Mouse (Mus musculus): Measurements from ENCODE around the gene Uqcc2. TPM values are rescaled to one million over a fixed set of nuclear protein-coding genes. Genes with fewer than 3 reads are reported as not detected.

The Uqcc2 gene
- polyA plus RNA-seq, 1 experiment from 2014 or later: 315 TPM

DNA sequence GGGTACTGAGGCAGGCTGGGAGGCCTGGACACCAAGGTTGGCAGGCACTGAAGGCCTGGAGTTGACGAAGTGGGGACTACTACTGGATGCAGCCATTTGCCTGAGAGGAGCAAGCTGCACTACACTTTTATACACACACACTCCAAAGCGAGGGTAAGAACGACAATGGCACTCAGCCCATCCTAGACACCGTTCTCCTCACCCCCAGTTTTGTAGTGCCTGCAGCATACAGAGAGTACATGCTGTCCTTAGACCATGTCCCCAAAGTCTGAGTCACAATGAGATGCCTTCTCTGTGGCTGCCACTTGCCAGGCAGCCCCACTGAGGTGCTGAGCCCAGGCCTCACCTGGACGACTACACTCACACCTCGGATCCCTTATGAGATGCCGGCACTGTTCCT lies 3.9 kb downstream of the Uqcc2 start:
- Histone ChIP-seq H3K27me3 (ENCODE audit: insufficient read depth, low read length) (no peaks in the 10 kb centered on the region), H3K36me3 (ENCODE audit: insufficient read depth, low read length) (0 out of 2 replicates have a peak, but pooled peaks cover 6% of the 10 kb centered on the region), H3K4me1 (replicated peaks; ENCODE audit: insufficient read depth, low read length) (peaks cover 30% of the 10 kb centered on the region), H3K4me3 (replicated peaks; ENCODE audit: low read depth, low read length) (no peak overlapping the region), H3K9me3 (replicated peaks; ENCODE audit: low read length) (no peaks in the 10 kb centered on the region), H3K9ac (ENCODE audit: low read depth, low read length) (no peak overlapping the region), H3K4me2 (ENCODE audit: low read length) (no peak overlapping the region), H3K27ac (no peak overlapping the region)
- ATAC-seq (replicated peaks; ENCODE audit: low FRiP score, low read depth): no peak
- 81% methylated on average over 7 of the region's 7 CpGs for WGBS
- no peak for TF ChIP-seq CTCF (IDR thresholded peaks at IDR 0.05; ENCODE audit: low read depth)
- no peak for DNase-seq (ENCODE audit: low spot score)

DNA sequence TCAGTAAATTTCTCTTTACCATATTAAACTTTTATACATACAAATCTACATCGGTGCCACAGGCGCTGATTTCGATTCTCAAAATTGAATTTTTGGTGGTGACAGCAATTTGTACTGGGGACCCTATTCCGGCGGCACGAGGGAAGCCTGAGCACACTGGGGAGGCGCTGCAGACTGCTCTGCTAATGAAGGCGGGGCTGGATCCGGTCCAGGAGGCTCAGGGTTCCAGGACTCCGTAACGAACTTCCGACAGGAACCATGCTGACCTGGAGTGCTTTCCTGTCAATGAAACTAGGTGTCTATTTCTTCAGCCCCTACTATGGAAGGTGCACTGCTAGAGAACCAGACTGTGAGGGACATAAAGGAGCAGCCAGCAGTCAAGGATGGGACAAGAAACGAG lies 4.4 kb downstream of the Uqcc2 start:
- Histone ChIP-seq H3K4me1 (replicated peaks; ENCODE audit: insufficient read depth, low read length) (peaks cover 30% of the 10 kb centered on the region), H3K9ac (ENCODE audit: low read depth, low read length) (no peak overlapping the region), H3K27ac (no peak overlapping the region), H3K4me2 (ENCODE audit: low read length) (no peak overlapping the region), H3K4me3 (replicated peaks; ENCODE audit: low read depth, low read length) (no peak overlapping the region), H3K9me3 (replicated peaks; ENCODE audit: low read length) (no peaks in the 10 kb centered on the region), H3K36me3 (ENCODE audit: insufficient read depth, low read length) (0 out of 2 replicates have a peak, but pooled peaks cover 7% of the 10 kb centered on the region), H3K27me3 (ENCODE audit: insufficient read depth, low read length) (no peaks in the 10 kb centered on the region)
- ATAC-seq (replicated peaks; ENCODE audit: low FRiP score, low read depth): no peak
- no peak for TF ChIP-seq CTCF (IDR thresholded peaks at IDR 0.05; ENCODE audit: low read depth)
- WGBS: 59% methylated on average over 13 of the region's 13 CpGs
- no peak for DNase-seq (ENCODE audit: low spot score)

DNA sequence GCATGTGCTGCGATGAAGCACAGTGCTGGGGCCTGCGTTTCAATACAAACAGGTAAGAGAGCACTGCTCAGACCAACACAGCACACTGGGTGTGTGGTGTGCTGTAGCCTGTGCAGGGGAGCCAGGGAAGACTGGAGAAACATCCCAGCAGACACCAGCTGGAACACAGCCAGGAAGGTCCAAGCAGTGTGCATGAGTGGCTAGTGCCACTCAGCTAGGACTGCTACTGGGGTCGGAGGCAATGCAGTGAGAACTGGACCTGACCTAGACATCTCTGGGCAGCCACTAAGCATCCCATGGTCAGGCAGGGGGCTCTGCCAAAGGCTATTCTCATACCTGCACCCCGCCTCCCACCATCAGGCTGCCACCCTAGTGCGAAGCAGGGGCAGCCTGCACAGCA lies 5.5 kb downstream of the Uqcc2 start:
- ATAC-seq (replicated peaks; ENCODE audit: low FRiP score, low read depth): no peak
- 0 out of 2 replicates have a peak, but pooled peaks cover 14% of the 10 kb centered on the region for H3K36me3 ChIP-seq (ENCODE audit: insufficient read depth, low read length)
- 95% methylated on average over 5 of the region's 5 CpGs for WGBS
- peaks cover 27% of the 10 kb centered on the region for H3K4me1 ChIP-seq (replicated peaks; ENCODE audit: insufficient read depth, low read length)
- no peak overlapping the region for H3K27ac ChIP-seq
- no peak overlapping the region for H3K4me3 ChIP-seq (replicated peaks; ENCODE audit: low read depth, low read length)
- no peaks in the 10 kb centered on the region for H3K27me3 ChIP-seq (ENCODE audit: insufficient read depth, low read length)
- no peak for DNase-seq (ENCODE audit: low spot score)
- H3K9ac ChIP-seq (ENCODE audit: low read depth, low read length): no peak overlapping the region
- no peaks in the 10 kb centered on the region for H3K9me3 ChIP-seq (replicated peaks; ENCODE audit: low read length)
- H3K4me2 ChIP-seq (ENCODE audit: low read length): no peak overlapping the region
- TF ChIP-seq CTCF (IDR thresholded peaks at IDR 0.05; ENCODE audit: low read depth): no peak

DNA sequence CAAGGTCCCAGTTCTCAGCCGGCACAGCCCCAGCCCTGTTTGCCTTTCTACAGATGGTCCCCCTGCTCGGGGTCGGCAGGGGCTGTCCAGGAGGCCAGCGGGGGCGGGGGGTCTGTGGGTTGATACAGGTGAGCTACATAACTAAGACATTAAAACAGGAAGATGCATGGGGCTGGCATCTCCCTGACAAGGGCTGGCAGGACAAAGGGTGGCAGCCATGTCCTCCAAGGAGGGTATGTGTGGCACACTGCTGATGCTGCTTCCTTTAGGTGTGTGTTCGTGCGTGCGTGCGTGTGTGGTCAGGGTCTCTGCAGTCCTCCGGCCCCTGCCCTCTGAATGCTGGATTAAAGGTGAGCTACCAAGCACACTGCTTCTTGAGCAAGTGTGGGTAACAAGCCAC lies 6.7 kb downstream of the Uqcc2 start:
- ATAC-seq (replicated peaks; ENCODE audit: low FRiP score, low read depth) (no peak), DNase-seq (ENCODE audit: low spot score) (no peak)
- no peaks in the 10 kb centered on the region for H3K27me3 ChIP-seq (ENCODE audit: insufficient read depth, low read length)
- H3K4me1 ChIP-seq (replicated peaks; ENCODE audit: insufficient read depth, low read length): peaks cover 19% of the 10 kb centered on the region
- H3K9me3 ChIP-seq (replicated peaks; ENCODE audit: low read length): no peaks in the 10 kb centered on the region
- 0 out of 2 replicates have a peak, but pooled peaks cover 24% of the 10 kb centered on the region for H3K36me3 ChIP-seq (ENCODE audit: insufficient read depth, low read length)
- H3K4me2 ChIP-seq (ENCODE audit: low read length): no peak overlapping the region
- H3K9ac ChIP-seq (ENCODE audit: low read depth, low read length): no peak overlapping the region
- no peak overlapping the region for H3K27ac ChIP-seq
- WGBS: 83% methylated on average over 10 of the region's 10 CpGs
- no peak overlapping the region for H3K4me3 ChIP-seq (replicated peaks; ENCODE audit: low read depth, low read length)
- TF ChIP-seq CTCF (IDR thresholded peaks at IDR 0.05; ENCODE audit: low read depth): no peak

DNA sequence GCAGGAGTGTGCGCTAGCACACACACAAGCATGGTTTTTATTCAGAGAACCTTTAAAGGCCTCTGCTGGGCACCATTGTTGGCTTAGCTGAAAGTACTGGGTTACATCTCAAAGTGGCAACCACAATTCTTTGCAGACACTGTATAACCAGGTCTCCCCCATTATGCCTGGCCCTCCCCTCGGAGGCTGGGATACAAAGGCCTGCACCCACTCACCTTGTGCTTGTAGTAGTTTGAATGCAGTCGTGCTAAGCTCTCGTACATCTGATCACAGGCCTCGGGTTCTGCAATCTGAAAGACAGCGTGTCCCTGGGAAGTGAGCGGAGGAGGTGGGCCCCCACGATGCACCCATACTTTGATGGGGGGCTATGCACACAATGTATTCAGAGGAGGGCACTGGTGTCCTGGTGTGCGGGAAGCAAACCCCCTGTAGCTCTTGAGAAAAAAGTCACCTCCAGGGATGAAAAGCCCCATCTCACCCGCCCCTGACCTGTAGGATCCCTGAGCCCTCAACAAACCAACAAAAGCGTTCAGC lies 8.0 kb downstream of the Uqcc2 start:
- no peaks in the 10 kb centered on the region for H3K27me3 ChIP-seq (ENCODE audit: insufficient read depth, low read length)
- ATAC-seq (replicated peaks; ENCODE audit: low FRiP score, low read depth) (no peak), DNase-seq (ENCODE audit: low spot score) (no peak)
- no peak overlapping the region for H3K9ac ChIP-seq (ENCODE audit: low read depth, low read length)
- 0 out of 2 replicates have a peak, but pooled peaks cover 26% of the 10 kb centered on the region for H3K36me3 ChIP-seq (ENCODE audit: insufficient read depth, low read length)
- H3K9me3 ChIP-seq (replicated peaks; ENCODE audit: low read length): no peaks in the 10 kb centered on the region
- 90% methylated on average over 11 of the region's 11 CpGs for WGBS
- no peak overlapping the region for H3K27ac ChIP-seq
- H3K4me3 ChIP-seq (replicated peaks; ENCODE audit: low read depth, low read length): no peak overlapping the region
- no peak for TF ChIP-seq CTCF (IDR thresholded peaks at IDR 0.05; ENCODE audit: low read depth)
- peaks cover 13% of the 10 kb centered on the region for H3K4me1 ChIP-seq (replicated peaks; ENCODE audit: insufficient read depth, low read length)
- H3K4me2 ChIP-seq (ENCODE audit: low read length): no peak overlapping the region

DNA sequence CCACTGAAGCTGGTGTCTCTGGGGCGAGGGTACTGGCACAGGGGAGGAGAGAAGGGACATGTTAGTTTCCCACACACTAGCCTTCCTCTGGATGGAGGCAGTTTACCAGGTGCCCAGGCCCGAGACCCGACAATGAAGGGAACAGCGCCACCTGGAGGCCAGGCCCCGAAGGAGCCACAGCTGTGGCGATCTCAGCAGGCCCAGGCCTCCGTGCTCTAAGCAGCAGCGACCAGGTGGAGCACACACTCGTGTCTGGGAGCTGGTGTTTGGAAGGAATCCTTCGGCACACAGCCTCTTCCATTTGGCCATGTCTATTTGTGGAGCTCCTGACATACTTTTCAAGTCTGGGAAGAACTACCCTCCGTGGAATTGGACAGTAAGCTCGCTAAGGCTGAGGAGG lies 8.5 kb downstream of the Uqcc2 start:
- DNase-seq (ENCODE audit: low spot score) (peak; percentile 70), ATAC-seq (replicated peaks; ENCODE audit: low FRiP score, low read depth) (no peak)
- Histone ChIP-seq H3K4me3 (replicated peaks; ENCODE audit: low read depth, low read length) (no peak overlapping the region), H3K36me3 (ENCODE audit: insufficient read depth, low read length) (0 out of 2 replicates have a peak, but pooled peaks cover 26% of the 10 kb centered on the region), H3K4me1 (replicated peaks; ENCODE audit: insufficient read depth, low read length) (peaks cover 11% of the 10 kb centered on the region), H3K4me2 (ENCODE audit: low read length) (no peak overlapping the region), H3K27me3 (ENCODE audit: insufficient read depth, low read length) (no peaks in the 10 kb centered on the region), H3K9ac (ENCODE audit: low read depth, low read length) (no peak overlapping the region), H3K9me3 (replicated peaks; ENCODE audit: low read length) (no peaks in the 10 kb centered on the region), H3K27ac (no peak overlapping the region)
- peak; percentile 92 for TF ChIP-seq CTCF (IDR thresholded peaks at IDR 0.05; ENCODE audit: low read depth)
- 36% methylated on average over 12 of the region's 12 CpGs for WGBS
